Mouse (Mus musculus) MEL (cell line): Measurements from ENCODE around the gene Cenpb.

Source experiments
- CTCF ChIP-seq, 3 experiments: IDR thresholded peaks in 2 of 3; conservative IDR thresholded peaks in 1 of 3; 2 replicates each; pipeline ENCODE4 v1.5.1; 2011 to 2012; ENCODE audit warnings: low read length in 3 of 3, low read depth in 2 of 3, mild to moderate bottlenecking in 2 of 3, improper control_type of control experiment in 1 of 3, inconsistent platforms in 1 of 3, mixed read lengths in 1 of 3, moderate library complexity in 1 of 3; ENCODE audit not compliant: control insufficient read depth in 1 of 3, insufficient read depth in 1 of 3, poor library complexity in 1 of 3, severe bottlenecking in 1 of 3
- E2F4 ChIP-seq: IDR thresholded peaks from 2 replicates; pipeline ENCODE4 v1.6.1; 2011; ENCODE audit warnings: low read depth, low read length, improper control_type of control experiment, borderline replicate concordance
- MEF2A ChIP-seq: IDR thresholded peaks from 2 replicates; pipeline ENCODE4 v1.6.1; 2014; ENCODE audit warnings: low read depth, mild to moderate bottlenecking, inconsistent platforms, low read length, improper control_type of control experiment; ENCODE audit not compliant: poor library complexity, insufficient replicate concordance, severe bottlenecking; ENCODE audit errors: extremely low read depth
- MXI1 ChIP-seq: IDR thresholded peaks from 2 replicates; pipeline ENCODE4 v1.6.1; 2011; ENCODE audit warnings: mild to moderate bottlenecking, low read depth, low read length, improper control_type of control experiment
- POLR2A ChIP-seq, 2 experiments: IDR thresholded peaks; 2 replicates each; pipeline ENCODE4 v1.6.1; 2011 to 2012; ENCODE audit warnings: low read length in 2 of 2, mild to moderate bottlenecking in 2 of 2, control low read depth in 1 of 2, improper control_type of control experiment in 1 of 2, low read depth in 1 of 2, moderate library complexity in 1 of 2; ENCODE audit not compliant: control insufficient read depth in 1 of 2, insufficient read depth in 1 of 2, poor library complexity in 1 of 2
- USF1 ChIP-seq: IDR thresholded peaks from 2 replicates; pipeline ENCODE4 v1.6.1; 2014; ENCODE audit warnings: low read depth, mild to moderate bottlenecking, inconsistent platforms, low read length, improper control_type of control experiment, moderate library complexity
- USF2 ChIP-seq, 2 experiments: IDR thresholded peaks; 2 replicates each; pipeline ENCODE4 v1.6.1; 2011 to 2012; ENCODE audit warnings: improper control_type of control experiment in 2 of 2, low read length in 2 of 2, borderline replicate concordance in 1 of 2, inconsistent platforms in 1 of 2, low read depth in 1 of 2, mild to moderate bottlenecking in 1 of 2; ENCODE audit not compliant: insufficient read depth in 1 of 2
- ZMIZ1 ChIP-seq: IDR thresholded peaks from 2 replicates; pipeline ENCODE4 v1.6.1; 2012; ENCODE audit warnings: low read depth, mild to moderate bottlenecking, inconsistent platforms, low read length, improper control_type of control experiment, moderate library complexity

- TF ChIP-seq POLR2A (IDR thresholded peaks at IDR 0.05; ENCODE audit: control insufficient read depth in 1 of 2, insufficient read depth in 1 of 2, low read depth in 1 of 2, low read length in 2 of 2, poor library complexity in 1 of 2) (no peak), USF2 (IDR thresholded peaks at IDR 0.05; ENCODE audit: borderline replicate concordance in 1 of 2, insufficient read depth in 1 of 2, low read depth in 1 of 2, low read length in 2 of 2) (no peak), MXI1 (no peak), USF1 (no peak), MEF2A (no peak), ZMIZ1 (no peak), CTCF (IDR thresholded peaks at IDR 0.05 in 2 of 3, conservative IDR thresholded peaks at IDR 0.05 in 1 of 3; ENCODE audit: control insufficient read depth in 1 of 3, insufficient read depth in 1 of 3, low read depth in 2 of 3, low read length in 3 of 3, poor library complexity in 1 of 3, severe bottlenecking in 1 of 3) (no peak), E2F4 (no peak)
Observed at GRCm38 (mm10) chr2:131177932-131178331, 1.9 kb downstream of the Cenpb start.
